Mouse (Mus musculus): ENCODE data around the gene Tjp1.

DNA sequence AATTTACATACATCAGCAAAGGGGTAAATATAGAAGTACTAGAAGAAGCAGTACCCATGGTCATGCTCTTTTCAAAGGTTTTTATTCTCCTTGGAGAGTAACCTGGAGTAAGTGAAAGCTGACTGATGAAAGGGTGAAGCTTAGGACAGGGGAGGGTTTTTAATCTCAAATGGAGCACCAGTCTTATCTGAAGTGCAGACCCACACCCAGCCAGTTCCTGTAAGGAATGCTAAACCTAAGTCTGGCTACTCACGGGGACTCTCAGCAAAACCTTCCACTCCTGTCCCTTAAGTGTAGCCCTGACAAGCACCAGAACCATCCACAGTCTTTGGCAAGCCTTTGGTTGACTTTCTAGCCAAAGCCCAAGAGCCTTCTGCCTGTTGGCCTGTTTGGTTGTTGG lies 105.1 kb downstream of the Tjp1 start:
- TF ChIP-seq GABPA (IDR thresholded peaks at IDR 0.05; ENCODE audit: insufficient replicate concordance, low read depth, low read length): no peak
- TF ChIP-seq CTCF (conservative IDR thresholded peaks at IDR 0.05 in 1 of 2, IDR thresholded peaks at IDR 0.05 in 1 of 2; ENCODE audit: low read depth in 2 of 2, low read length in 2 of 2): no peak
- no peak for TF ChIP-seq E2F4 (IDR thresholded peaks at IDR 0.05; ENCODE audit: insufficient replicate concordance, low read depth, low read length)
- TF ChIP-seq SIN3A (IDR thresholded peaks at IDR 0.05; ENCODE audit: low read length): no peak
- no peak for TF ChIP-seq MAFK (IDR thresholded peaks at IDR 0.05; ENCODE audit: insufficient replicate concordance, low read length)
- TF ChIP-seq USF1 (IDR thresholded peaks at IDR 0.05; ENCODE audit: low read depth, low read length): no peak
- no peak for TF ChIP-seq EP300 (IDR thresholded peaks at IDR 0.05; ENCODE audit: low read length)
- TF ChIP-seq JUND (conservative IDR thresholded peaks at IDR 0.05; ENCODE audit: low read depth, low read length): no peak
